Mouse (Mus musculus) layer of hippocampus, postnatal 10 days (tissue): ENCODE data around the gene Cend1. TPM values are rescaled to one million over a fixed set of nuclear protein-coding genes. Genes with fewer than 3 reads are reported as not detected.

Source experiments
- DNase-seq, 2 experiments: peaks; one replicate each; pipeline ENCODE4 v3.0.0; 2021; ENCODE audit warnings: low spot score in 2 of 2
- total RNA-seq, 2 experiments: library from RNA; stranded (reverse); gene quantifications; 2 replicates each; pipeline ENCODE4 v1.2.3; 2021

Cend1 gene
- total RNA-seq, 2 experiments from 2014 or later: 259 to 281 TPM

DNA sequence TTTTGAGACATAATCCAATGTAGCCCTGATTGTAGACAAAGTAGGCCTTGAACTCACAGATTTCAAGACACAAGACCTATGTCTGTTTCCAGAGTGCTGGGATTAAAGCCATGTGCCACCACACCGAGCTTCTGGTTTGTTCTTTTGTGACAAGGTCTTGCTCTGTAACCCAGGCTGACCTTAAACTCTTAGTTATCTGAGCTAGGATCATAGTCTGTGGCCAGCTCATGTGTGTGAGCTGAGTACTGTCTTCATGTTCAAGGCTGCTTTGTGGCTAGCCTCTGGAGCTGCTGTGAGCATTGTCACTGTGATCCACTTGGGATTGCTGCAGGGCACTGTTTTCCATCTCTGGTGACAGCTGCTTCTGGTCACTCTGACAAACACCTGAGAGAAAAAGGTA lies 33.9 kb downstream of the Cend1 start:
- DNase-seq: no peak

DNA sequence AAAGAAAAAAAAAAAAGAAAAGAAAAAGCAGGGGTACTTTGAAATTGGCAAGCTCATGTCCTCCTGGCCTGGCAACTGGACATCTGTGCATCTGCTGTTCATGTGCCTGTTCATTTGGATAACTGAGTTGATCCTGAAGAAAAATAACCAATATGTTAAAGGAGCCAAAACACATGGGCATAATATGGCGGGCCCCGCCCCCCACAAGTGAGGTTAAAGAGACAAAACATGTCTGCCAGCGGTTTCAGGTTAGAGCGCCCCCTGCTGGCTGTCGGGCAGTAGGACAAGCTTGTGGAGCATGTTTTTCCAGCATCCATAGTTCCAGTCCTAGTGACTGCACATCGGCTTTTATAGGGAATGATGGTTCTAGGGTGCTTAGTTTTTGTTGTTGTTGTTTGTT lies 34.5 kb downstream of the Cend1 start:
- DNase-seq: peak; percentile 71 to 77

DNA sequence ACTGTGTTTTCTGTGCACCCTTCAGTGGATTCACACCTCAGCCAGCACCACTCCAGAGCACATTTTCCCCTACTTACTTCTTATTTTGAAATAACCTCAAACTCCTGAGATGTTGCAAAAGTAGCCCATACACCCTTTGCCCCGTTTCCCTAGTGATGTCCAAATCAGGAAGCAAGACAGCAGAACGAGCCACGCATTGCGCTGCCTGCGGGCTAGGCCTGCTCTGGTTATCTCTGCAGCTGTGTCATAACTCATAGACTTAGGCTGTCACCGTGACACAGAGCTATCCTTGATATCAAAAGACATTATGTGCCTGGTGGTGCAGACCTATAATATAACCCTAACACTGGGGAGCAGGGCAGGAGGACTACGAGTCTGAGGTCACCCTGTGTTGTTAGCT lies 35.1 kb downstream of the Cend1 start:
- DNase-seq: no peak

GRCm38 (mm10) chr7:141392552-141393222 lies 36.6 kb downstream of the Cend1 start:
- no peak for DNase-seq

- DNase-seq: peak; percentile 93 to 96
Measured at GRCm38 (mm10) chr7:141391625-141392551, 37.4 kb downstream of the Cend1 start, which contains the start of gene Taldo1. Gene Taldo1 (plus strand): TSS chr7:141392199.

DNA sequence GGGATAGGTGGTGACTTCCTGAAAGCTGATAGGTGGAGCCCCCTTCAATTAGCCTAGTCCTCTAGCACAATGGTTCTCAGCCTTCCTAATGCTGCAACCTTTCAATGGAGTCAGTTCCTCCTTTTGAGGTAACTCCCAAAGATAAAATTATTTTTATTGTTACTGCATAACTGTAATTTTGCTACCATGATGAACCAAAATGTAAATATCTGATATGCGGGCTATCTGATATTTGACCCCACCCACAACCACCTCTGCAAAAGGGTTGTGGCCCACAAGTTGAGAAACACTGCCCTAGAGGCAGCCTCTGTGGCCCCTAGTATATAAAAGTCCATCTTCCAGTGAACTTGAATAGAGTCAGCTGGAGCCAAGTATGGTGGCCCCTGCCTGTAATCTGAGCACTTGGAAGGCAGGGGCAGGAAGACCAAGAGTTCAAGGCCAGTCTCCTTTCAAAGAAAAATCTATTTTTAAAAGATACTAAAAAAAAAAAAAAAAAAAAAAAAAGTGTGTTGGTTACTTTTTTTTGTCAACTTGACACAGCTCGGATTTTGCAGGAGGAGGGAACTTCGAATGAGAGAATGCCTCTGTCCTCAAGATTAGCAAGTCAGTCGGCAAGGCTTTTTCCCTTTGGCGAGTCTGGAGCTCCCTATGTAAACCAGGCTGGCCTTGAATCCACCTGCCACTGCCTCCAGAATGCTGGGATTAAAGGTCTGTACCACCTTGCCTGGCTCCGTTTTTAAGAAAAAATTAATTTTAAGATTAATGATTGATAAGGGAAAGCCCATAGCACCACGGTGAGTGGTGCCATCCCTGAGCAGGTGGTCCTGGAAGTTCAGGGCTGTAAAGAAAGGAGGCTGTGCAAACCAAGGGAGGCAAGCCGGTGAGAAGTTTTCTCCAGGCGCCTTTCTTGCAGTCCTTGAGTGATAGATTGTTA lies 38.7 kb downstream of the Cend1 start:
- no peak for DNase-seq

- DNase-seq: no peak
Measured at GRCm38 (mm10) chr7:141388487-141389109, 40.7 kb downstream of the Cend1 start.

DNA sequence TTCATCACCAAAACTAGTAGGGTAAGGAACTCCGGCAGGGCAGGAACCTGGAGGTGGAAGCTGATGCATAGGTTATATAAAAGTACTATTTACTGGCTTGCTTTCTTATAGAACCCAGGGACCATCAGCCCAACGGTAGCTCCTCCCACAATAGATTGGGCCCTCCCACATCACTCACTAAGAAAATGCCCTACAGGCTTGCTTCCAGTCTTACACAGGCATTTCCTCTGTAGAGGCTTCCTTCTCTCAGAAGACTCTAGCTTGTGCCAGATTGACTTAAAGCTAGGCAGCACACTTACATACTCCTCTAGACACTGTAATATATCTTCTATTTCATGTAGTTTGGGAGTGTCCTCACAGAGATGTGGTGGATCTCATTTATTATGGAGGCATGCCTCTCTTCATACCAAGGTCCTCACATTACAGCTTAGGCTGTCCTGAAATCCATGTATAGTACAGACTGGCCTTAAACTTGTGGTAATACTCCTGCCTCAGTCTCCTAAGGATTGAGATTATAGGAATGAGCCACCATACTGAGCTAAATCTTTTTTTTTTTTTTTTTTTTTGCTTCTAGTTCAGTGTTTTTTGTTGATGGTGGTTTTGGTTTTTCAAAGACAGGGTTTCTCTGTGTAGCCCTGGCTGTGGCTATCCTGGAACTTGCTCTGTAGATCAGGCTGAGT lies 41.3 kb downstream of the Cend1 start:
- DNase-seq: no peak

DNA sequence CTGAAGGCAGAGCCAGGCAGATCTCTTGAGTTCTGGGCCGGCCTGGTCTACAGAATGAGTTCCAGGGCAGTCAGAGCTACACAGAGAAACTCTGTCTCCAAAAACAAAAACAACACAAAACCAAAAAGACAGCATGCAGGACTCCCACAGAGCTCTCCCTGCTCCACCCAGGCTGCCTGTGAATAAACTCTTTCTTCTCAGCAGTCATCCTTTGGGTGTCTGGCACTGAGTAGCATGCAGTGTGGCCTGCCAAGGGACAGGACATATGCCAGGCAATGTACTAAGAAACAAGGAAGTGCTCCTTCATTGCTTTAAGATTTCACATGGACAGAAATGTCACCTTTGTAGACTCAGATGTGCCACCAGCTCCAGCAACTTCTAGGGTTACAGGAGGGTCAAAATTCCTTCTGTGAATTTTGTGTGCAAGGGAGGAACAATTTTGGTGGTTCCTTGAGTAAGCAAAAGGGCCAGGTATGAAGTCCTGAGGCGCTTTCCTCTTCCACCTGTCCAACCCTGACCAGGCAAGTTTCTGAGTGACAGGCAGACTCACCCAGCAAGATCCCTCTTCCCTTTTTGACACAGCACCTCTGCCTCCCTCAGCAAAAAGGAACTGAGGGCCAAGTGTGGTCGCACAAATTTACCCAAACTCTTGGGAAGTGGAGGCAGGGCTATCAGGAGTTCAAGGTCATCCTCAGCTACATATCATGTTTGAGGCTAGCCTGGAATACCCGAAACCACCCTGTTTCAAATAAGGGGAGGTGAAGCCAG lies 48.0 kb downstream of the Cend1 start:
- no peak for DNase-seq

DNA sequence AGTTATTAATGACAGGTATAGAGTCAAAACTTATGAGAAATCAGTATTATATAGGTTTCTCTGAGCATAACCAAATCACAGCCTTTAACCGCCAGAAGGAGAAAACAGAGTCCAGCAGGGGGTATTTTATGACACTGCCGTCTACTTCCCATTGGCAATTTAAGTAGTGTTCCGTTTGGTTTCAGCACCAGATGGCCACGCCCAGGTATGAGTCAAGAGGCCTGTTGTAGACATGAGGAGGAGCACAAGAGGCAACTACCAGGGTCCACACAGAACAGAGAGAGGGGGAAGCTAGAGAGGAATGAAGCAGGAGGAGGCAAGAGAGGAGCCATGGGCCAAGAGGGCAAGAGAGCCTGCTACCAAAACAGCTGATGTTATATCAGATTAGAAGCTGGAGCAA lies 49.7 kb downstream of the Cend1 start:
- no peak for DNase-seq

Other genes starting within 250 kb of the Cend1 start
- 100 to 1,000 TPM; 210 to 243 TPM for gene Hras, start 235.5 kb downstream of the Cend1 start, total RNA-seq
- gene Lrrc56, start 235.3 kb downstream of the Cend1 start, total RNA-seq: 1 to 10 TPM; 5.0 to 5.8 TPM
- gene Lmntd2, start 215.4 kb downstream of the Cend1 start, total RNA-seq: not detected
- gene Rassf7, start 213.6 kb downstream of the Cend1 start, total RNA-seq: 1 to 10 TPM; 1.6 to 1.7 TPM
- gene Phrf1, start 200.7 kb downstream of the Cend1 start, total RNA-seq: 10 to 100 TPM; 71.6 to 72.7 TPM
- under 1 TPM; 0.29 to 0.64 TPM for gene Irf7, start 163.0 kb downstream of the Cend1 start, total RNA-seq
- not detected for gene Cdhr5, start 152.7 kb downstream of the Cend1 start, total RNA-seq
- gene Sct, start 150.4 kb downstream of the Cend1 start, total RNA-seq: under 1 TPM in 1 of 2 experiments, not detected in 1; 0.76 TPM
- under 1 TPM; 0.45 to 0.55 TPM for gene Drd4, start 137.5 kb downstream of the Cend1 start, total RNA-seq
- 100 to 1,000 TPM; 220 to 227 TPM for gene Deaf1, start 101.8 kb downstream of the Cend1 start, total RNA-seq
- 10 to 100 TPM; 25.7 to 29.8 TPM for gene Tmem80, start 101.8 kb downstream of the Cend1 start, total RNA-seq
- gene Eps8l2, start 90.6 kb downstream of the Cend1 start, total RNA-seq: 1 to 10 TPM; 2.3 to 2.4 TPM
- gene Taldo1, start 37.3 kb downstream of the Cend1 start, total RNA-seq: 100 to 1,000 TPM; 115 to 126 TPM
- gene Gatd1, start 15.4 kb downstream of the Cend1 start, total RNA-seq: 10 to 100 TPM; 34.4 to 39.3 TPM
- 100 to 1,000 TPM; 281 to 341 TPM for gene Slc25a22, start 8.4 kb upstream of the Cend1 start, total RNA-seq
- 1 to 10 TPM; 2.1 to 3.8 TPM for gene Pidd1, start 14.5 kb upstream of the Cend1 start, total RNA-seq
- gene Rplp2, start 17.9 kb upstream of the Cend1 start, total RNA-seq: 100 to 1,000 TPM; 648 to 721 TPM
- 10 to 100 TPM; 18.7 to 23.4 TPM for gene Pnpla2, start 25.7 kb upstream of the Cend1 start, total RNA-seq
- gene Cracr2b, start 31.6 kb upstream of the Cend1 start, total RNA-seq: 1 to 10 TPM; 4.6 to 7.2 TPM
- 10 to 100 TPM; 38.7 to 39.9 TPM for gene Cd151, start 37.9 kb upstream of the Cend1 start, total RNA-seq
- gene Polr2l, start 45.6 kb upstream of the Cend1 start, total RNA-seq: 10 to 100 TPM; 43.0 to 50.5 TPM
- gene Tspan4, start 45.7 kb upstream of the Cend1 start, total RNA-seq: 10 to 100 TPM; 32.9 to 34.1 TPM
- gene Chid1, start 110.4 kb upstream of the Cend1 start, total RNA-seq: 10 to 100 TPM; 68.7 to 69.8 TPM
- gene Ap2a2, start 132.7 kb upstream of the Cend1 start, total RNA-seq: 100 to 1,000 TPM; 271 to 272 TPM
- not detected for gene Muc6, start 225.8 kb upstream of the Cend1 start, total RNA-seq